Mouse (Mus musculus) ES-E14 (cell line): ENCODE measurements around the gene Rnf135. TPM values are rescaled to one million over a fixed set of nuclear protein-coding genes. Genes with fewer than 3 reads are reported as not detected.
"Not testable (repeated sequence)": the region's sequence is repeated elsewhere in the genome, so short reads cannot be mapped to it uniquely, and the experiment has no call there.

ENCODE experiments used
- DNase-seq: peaks from one replicate; pipeline ENCODE4 v3.0.0-alpha.2; 2013; ENCODE audit warnings: low read depth, low spot score
- H3K27ac ChIP-seq: 2 replicates; pipeline ENCODE4 v1.5.1; 2012; ENCODE audit warnings: low read depth, mild to moderate bottlenecking, low read length, moderate library complexity, mixed read lengths; ENCODE audit not compliant: poor library complexity, insufficient read depth, severe bottlenecking
- H3K36me3 ChIP-seq: 2 replicates; pipeline ENCODE4 v1.6.1; 2012; ENCODE audit warnings: mild to moderate bottlenecking, low read length, moderate library complexity, mixed read lengths; ENCODE audit not compliant: control insufficient read depth, poor library complexity, insufficient read depth, severe bottlenecking
- H3K4me1 ChIP-seq, 2 experiments: fragments of 150-350 bp in 1 of 2; sonication (generic) in 1 of 2; 2 replicates each; pipeline ENCODE4 v1.6.1; 2012; ENCODE audit warnings: low read length in 2 of 2, mild to moderate bottlenecking in 1 of 2, mixed read lengths in 1 of 2; ENCODE audit not compliant: control insufficient read depth in 2 of 2, insufficient read depth in 2 of 2, poor library complexity in 1 of 2
- H3K4me3 ChIP-seq, 2 experiments: fragments of 150-350 bp in 1 of 2; sonication (generic) in 1 of 2; 2 replicates each; pipeline ENCODE4 v1.5.1; 2012; ENCODE audit warnings: low read length in 2 of 2, low read depth in 1 of 2, mild to moderate bottlenecking in 1 of 2, mixed read lengths in 1 of 2; ENCODE audit not compliant: insufficient read depth in 1 of 2, poor library complexity in 1 of 2, severe bottlenecking in 1 of 2
- H3K9ac ChIP-seq: 2 replicates; pipeline ENCODE4 v1.6.1; 2012; ENCODE audit warnings: low read depth, mild to moderate bottlenecking, low read length, mixed read lengths; ENCODE audit not compliant: poor library complexity, insufficient read depth, severe bottlenecking
- H3K9me3 ChIP-seq: fragments of 150-350 bp; sonication (generic); 2 replicates; pipeline ENCODE4 v1.6.1; 2012; ENCODE audit warnings: low read depth, mild to moderate bottlenecking, low read length; ENCODE audit not compliant: control insufficient read depth, insufficient read depth
- CHD2 ChIP-seq: IDR thresholded peaks from 2 replicates; pipeline ENCODE4 v1.6.1; 2014; ENCODE audit warnings: mild to moderate bottlenecking, low read depth, low read length, inconsistent platforms
- HCFC1 ChIP-seq: IDR thresholded peaks from 2 replicates; pipeline ENCODE4 v1.6.1; 2012; ENCODE audit warnings: low read length, inconsistent platforms, borderline replicate concordance; ENCODE audit not compliant: insufficient read depth
- MAFK ChIP-seq: IDR thresholded peaks from 2 replicates; pipeline ENCODE4 v1.6.1; 2014; ENCODE audit warnings: mild to moderate bottlenecking, low read depth, low read length, inconsistent platforms; ENCODE audit not compliant: insufficient read depth
- ZC3H11A ChIP-seq: IDR thresholded peaks from 2 replicates; pipeline ENCODE4 v1.6.1; 2012; ENCODE audit warnings: low read depth, mild to moderate bottlenecking, inconsistent platforms, low read length, borderline replicate concordance
- ZNF384 ChIP-seq: IDR thresholded peaks from 2 replicates; pipeline ENCODE4 v1.6.1; 2012; ENCODE audit warnings: low read depth, low read length, inconsistent platforms
- in situ Hi-C, 2 experiments: fragments of 600-800 bp; cut with MboI; formaldehyde crosslinking; loops; one replicate each; pipeline ENCODE4 v1.15.1; 2025; ENCODE audit warnings: low sequenced_read_pairs in 2 of 2, inconsistent platforms in 1 of 2; ENCODE audit not compliant: unreplicated experiment in 2 of 2
- total RNA-seq: library from RNA; depleted of rRNA; stranded (reverse); fragments of 300-350 nt; gene quantifications from 2 replicates; pipeline ENCODE4 v1.2.3, GENCODE M21; 2012

Gene Rnf135
- total RNA-seq, 1 experiment, result 3.4 TPM

GRCm38 (mm10) chr11:80148313-80148712 lies 35.3 kb upstream of the Rnf135 start:
- H3K27ac ChIP-seq, result no peak overlapping the region
- no peaks in the 10 kb centered on the region for H3K9me3 ChIP-seq
- no peaks in the 10 kb centered on the region for H3K4me1 ChIP-seq
- H3K4me3 ChIP-seq, result no peak overlapping the region
- no peak overlapping the region for H3K9ac ChIP-seq
- DNase-seq, result no peak
- no peaks in the 10 kb centered on the region for H3K36me3 ChIP-seq
- TF ChIP-seq ZNF384 (peak; percentile 89), MAFK (no peak)
- in situ Hi-C loops, result no loop called here

- H3K9me3 ChIP-seq, H3K9ac ChIP-seq, H3K4me3 ChIP-seq, H3K4me1 ChIP-seq, H3K27ac ChIP-seq, in situ Hi-C loops, DNase-seq, H3K36me3 ChIP-seq: not testable (repeated sequence)
Observed at GRCm38 (mm10) chr11:80148974-80149373, 34.7 kb upstream of the Rnf135 start.

- H3K27ac ChIP-seq, result no peak overlapping the region
- no peaks in the 10 kb centered on the region for H3K4me1 ChIP-seq
- no peaks in the 10 kb centered on the region for H3K36me3 ChIP-seq
- peak; percentile 74 for TF ChIP-seq MAFK
- no peak for TF ChIP-seq ZNF384
- in situ Hi-C loops, result no loop called here
- H3K4me3 ChIP-seq, result no peak overlapping the region
- DNase-seq, result no peak
- H3K9me3 ChIP-seq, result no peaks in the 10 kb centered on the region
- H3K9ac ChIP-seq, result no peak overlapping the region
Observed at GRCm38 (mm10) chr11:80149412-80150023, 34.1 kb upstream of the Rnf135 start.

- in situ Hi-C loops, result no loop called here
- Histone ChIP-seq H3K36me3 (no peaks in the 10 kb centered on the region), H3K9me3 (no peaks in the 10 kb centered on the region), H3K4me3 (no peak overlapping the region), H3K9ac (no peak overlapping the region), H3K27ac (no peak overlapping the region), H3K4me1 (no peaks in the 10 kb centered on the region; a peak in 1 of 4 replicates)
- no peak for DNase-seq
- no peak for TF ChIP-seq ZC3H11A
Observed at GRCm38 (mm10) chr11:80150566-80150965, 33.1 kb upstream of the Rnf135 start.

- in situ Hi-C loops, result no loop called here
- no peak overlapping the region for H3K27ac ChIP-seq
- H3K9ac ChIP-seq, result no peak overlapping the region
- H3K4me1 ChIP-seq, result no peaks in the 10 kb centered on the region; a peak in 1 of 4 replicates
- no peak overlapping the region for H3K4me3 ChIP-seq
- no peaks in the 10 kb centered on the region for H3K36me3 ChIP-seq
- TF ChIP-seq CHD2 (no peak), ZC3H11A (no peak), ZNF384 (no peak), HCFC1 (no peak), MAFK (no peak)
- no peak for DNase-seq
- H3K9me3 ChIP-seq, result no peaks in the 10 kb centered on the region
Observed at GRCm38 (mm10) chr11:80151541-80151940, 32.1 kb upstream of the Rnf135 start.
